Mouse (Mus musculus): ENCODE measurements around the gene Osbpl2.
"Not testable (repeated sequence)": the region's sequence is repeated elsewhere in the genome, so short reads cannot be mapped to it uniquely, and the experiment has no call there.

The Osbpl2 gene

DNA sequence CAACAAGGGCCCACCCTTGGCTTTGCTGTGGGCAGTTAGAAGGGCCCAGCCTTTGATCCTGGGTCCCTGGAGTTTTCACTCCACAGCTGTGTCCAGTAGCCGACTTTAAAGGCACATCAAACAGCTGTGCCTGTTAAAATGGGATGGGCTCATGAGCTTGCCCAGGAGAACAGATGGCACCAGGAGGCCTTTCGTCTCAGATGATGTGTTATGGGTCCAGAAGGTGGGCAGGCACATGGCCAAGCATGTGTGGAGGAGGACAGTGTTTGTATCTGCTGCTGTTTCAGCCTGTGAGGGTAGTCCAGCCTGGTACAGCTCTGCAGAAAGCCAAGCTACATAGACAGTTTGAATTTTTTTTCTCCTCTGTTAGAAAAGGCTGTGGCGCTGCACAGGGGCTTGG is 35.7 kb downstream of the Osbpl2 start:
- DNase-seq (ENCODE audit: low read depth, low spot score), result no peak

DNA sequence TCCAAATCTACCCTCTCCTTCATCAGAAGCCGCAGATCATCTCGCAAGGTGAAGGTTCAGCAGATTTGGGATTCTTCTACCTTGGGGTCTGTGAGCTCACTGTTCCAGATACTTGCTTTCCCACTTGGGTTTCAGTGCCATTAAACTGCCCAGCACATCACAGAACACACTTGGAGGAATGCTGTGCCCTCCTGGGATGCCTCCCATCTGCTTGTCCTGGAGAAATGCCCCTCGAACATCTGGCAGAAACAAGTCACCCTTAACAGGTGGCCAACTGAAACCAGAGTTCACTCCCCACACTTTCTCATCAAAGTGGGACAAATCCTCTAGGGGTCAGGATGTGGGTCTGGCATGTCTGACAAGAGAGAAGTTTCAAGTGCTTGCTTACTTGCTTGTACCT is 39.5 kb downstream of the Osbpl2 start:
- no peak for DNase-seq (ENCODE audit: low read depth, low spot score)

DNA sequence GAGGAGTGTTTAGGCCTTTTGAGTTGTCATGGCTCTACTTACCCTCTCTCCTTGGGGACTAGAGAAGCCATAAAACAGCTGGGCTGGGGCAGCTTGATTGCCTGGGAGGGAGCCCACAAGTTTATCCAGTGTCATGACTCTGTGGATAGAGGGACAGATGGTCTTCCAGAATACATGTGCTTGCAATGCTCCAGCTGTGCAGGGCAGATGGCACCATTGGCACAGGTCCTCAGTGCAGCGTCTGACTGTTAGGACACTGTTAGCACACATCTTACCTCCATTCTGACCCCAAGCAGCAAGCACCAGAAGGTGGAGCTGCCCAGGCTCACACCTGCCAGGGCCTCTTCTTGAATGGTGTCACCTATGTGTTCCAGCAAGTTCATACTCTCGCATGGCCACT is 46.7 kb downstream of the Osbpl2 start:
- no peak for DNase-seq (ENCODE audit: low read depth, low spot score)

DNA sequence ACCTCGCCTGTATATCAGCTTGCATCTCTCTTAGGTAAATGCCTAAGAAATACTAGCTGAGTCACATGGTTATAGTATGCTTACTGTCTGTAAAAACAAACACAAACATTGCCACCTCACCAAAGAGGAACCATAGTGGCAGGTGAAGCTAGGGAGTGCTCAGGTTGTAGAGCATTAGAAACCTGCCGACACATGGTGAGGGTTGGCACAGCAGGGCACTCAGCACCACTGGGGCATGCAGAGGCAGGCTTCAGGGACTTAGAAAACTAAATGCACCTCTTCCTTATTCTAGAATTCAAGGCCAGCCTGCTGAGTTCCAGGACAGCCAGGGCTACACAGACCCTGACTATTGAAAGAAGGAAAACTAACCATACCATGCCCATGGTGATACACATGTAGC is 47.8 kb downstream of the Osbpl2 start:
- DNase-seq (ENCODE audit: low read depth, low spot score), result no peak

DNA sequence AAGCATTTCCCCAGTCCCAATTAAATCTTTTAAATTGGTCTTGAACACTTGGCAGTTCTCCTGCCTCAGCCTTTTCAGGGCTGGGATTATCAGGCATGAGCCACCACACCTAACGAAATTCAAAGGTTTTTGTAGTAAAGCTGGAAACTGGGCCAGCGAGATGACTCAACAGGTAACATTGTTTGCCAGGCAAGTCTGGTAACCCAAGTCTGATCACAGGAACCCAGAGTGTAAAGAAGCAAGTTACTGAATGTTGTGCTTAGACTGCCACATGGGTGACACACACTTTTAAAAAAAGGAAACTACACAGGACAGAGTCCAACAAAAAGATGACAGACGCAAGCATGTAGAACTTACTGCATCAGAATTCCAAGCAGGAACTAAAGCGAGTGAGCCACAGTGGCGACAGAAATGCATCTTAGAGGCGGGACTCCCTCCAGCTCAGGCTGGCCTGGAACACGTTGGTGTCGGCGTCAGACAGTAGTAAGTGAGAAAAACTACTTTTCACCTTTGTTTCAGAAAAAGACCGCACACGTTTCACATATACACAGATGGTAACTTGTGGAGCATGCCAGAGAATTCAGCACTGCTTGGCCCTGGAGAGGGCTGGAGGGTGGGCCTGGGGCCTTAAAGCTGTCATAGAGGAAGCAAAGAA is 51.2 kb downstream of the Osbpl2 start:
- no peak for DNase-seq (ENCODE audit: low read depth, low spot score)

DNA sequence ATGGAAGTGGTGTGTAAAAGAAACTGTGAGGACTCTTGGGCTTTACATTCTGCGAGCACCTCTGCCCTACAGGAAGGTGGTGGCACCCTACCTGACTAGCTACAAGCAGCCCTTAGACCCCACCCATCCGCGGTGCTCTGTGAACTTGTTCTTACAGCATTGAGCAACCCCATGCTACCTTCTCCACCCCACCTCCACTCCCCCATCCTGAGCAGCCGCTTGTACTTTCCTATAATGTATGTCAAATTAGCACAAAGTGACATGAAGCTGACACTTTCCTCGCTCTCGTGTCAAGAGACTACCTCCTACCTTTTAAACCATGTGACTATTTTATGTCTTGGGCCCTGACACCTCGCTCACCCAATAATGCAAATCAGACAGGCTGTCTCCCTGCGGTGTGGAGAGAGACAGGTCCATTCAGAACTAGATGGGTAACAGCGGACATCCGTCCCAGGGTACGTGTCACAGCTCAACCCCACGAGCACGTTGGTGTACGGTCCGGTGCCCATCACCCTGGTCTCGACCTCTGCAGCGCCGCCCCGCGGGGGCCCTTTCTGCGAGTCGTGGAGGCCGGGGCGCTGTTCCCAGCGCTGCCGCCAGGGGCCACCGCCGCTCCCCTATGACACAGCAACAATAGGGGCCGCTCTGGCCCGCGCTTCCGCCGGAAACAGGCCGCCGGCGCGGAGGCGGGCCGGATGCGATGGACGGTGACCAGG is 51.9 kb downstream of the Osbpl2 start, which contains the start of gene Adrm1:
Gene Adrm1, plus strand, starts transcription at position 680 of the 716 bp plus-strand sequence.
- peak; percentile 96 for DNase-seq (ENCODE audit: low read depth, low spot score)

DNA sequence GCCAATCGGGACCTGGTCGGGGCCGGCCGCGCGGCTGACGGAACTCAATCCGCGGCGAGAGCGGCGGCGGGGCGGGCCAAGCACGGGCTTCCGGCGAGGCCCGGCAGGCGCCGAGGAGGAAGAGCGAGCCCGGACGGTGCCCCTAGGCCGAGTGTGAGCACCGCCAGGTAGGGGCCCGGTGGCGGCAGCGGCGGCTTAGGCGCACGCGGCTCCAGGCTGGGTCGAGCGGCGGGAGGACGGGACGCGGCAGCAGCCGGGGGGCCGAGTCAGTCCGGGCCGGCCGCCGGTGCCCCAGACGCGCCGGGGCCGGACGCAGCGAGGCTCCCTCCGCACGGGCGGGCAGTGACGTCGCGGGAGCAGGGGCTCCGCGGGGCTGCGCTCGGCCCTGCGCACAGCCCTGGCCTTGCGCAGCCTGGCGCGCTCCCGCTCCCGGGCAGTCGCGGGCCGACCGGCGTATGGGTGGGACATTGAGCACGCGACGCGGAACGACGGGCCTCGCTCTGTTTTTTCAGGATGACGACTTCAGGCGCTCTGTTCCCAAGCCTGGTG is 52.5 kb downstream of the Osbpl2 start:
- DNase-seq (ENCODE audit: low read depth, low spot score), result peak; percentile 4

DNA sequence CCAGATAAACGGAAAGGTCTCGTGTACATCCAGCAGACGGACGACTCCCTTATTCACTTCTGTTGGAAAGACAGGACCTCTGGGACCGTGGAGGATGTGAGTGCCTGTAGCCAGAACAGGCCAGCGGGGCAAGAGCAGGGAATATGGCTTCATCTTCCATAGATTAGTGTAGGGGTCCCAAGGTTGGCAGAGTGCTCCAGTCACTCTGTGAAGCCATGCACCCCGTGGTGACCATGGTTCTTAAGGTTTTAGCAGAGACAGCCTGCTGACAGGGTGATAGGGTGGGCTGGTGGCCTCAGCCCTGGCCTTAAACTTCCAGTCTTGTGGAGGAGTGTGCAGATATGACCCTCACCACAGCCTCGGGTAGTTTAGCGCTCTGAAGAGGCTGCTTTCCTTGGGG is 53.0 kb downstream of the Osbpl2 start:
- DNase-seq (ENCODE audit: low read depth, low spot score), result no peak

DNA sequence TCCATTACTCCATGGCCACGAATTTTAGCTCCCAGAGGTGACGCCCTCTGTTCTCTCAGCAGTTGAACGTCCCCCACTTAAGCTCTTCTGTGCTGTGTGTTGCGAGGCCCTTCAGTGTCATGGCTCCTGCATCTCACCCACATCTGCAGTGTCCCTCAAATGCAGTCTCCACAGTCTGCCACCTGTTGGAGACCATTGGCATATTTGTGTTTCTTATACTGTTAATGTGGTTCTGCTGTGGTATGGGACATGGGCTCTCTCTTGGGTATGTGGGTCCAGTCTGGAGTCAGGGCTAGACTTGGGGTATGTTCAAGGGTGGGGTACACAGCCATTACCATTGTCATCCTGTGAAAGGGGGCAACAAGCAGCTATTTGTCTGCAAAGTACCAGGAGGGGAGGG is 54.1 kb downstream of the Osbpl2 start:
- no peak for DNase-seq (ENCODE audit: low read depth, low spot score)

DNA sequence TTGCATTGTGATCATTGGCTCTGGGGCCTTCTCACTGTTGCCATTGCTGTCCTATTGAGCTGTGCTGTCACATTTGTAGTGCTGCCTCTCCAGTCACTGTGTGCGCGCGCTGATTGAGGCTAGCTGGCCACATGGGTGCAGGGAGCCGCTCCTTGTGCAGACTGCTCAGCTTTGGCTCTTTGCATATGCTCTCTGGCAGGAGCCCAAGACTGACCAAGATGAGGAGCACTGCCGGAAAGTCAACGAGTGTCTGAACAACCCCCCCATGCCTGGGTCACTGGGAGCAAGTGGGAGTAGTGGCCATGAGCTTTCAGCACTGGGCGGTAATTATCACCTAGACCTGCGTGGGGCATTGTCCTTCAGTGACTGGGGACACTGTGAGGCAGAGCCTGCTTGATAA is 54.6 kb downstream of the Osbpl2 start:
- not testable (repeated sequence) for DNase-seq (ENCODE audit: low read depth, low spot score)

DNA sequence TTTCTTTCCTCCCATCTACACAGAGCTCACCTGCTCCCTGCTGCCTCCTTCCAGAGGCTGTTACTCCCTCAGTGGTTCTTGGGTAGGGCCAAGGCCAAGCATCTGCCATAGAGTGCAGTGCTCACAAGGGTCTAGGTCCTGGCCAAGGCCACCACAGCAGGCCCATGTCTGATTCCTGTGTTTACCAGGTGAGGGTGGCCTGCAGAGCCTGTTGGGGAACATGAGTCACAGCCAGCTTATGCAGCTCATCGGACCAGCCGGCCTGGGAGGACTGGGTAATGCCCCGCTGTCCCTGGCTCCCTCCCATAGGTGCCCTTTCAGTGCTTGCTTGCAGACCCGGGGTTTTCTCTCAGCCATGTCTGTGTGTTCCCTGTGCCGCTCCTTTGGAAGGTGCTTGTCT is 55.0 kb downstream of the Osbpl2 start:
- DNase-seq (ENCODE audit: low read depth, low spot score), result no peak

DNA sequence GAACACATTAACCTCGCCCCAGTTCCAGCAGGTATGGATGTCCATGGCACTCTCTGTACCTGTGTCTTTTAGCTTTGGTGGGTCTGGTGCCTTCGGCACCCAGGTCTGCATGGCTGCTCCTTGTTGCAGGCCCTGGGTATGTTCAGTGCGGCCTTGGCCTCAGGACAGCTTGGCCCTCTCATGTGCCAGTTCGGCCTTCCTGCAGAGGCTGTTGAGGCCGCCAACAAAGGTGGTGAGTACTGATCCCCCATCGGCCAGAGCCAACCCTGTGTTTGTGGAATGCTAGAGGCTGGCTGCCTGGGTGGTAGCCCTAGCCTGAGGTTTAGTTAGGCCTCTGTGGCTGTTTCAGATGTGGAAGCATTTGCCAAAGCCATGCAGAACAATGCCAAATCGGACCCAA is 56.6 kb downstream of the Osbpl2 start:
- DNase-seq (ENCODE audit: low read depth, low spot score), result no peak

DNA sequence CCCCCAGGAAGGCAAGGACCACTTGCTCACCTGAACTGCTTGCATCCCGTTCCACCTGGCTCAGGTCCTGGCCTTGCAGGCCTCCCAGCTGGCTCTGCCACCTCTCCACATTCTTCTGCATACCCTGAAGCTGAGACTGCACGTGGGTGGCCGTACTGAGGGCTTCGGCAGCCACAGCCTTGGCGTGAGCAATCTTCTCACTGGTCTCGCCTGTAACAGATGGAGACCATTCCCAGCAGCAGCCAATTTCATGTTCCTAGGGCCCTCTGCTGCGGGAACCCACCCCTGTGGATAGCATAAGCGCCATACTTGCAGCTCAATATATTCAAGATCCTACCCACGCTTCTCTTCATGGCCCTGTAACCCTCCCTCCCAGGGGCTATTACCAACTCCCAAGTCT is 62.4 kb downstream of the Osbpl2 start:
- DNase-seq (ENCODE audit: low read depth, low spot score), result no peak

DNA sequence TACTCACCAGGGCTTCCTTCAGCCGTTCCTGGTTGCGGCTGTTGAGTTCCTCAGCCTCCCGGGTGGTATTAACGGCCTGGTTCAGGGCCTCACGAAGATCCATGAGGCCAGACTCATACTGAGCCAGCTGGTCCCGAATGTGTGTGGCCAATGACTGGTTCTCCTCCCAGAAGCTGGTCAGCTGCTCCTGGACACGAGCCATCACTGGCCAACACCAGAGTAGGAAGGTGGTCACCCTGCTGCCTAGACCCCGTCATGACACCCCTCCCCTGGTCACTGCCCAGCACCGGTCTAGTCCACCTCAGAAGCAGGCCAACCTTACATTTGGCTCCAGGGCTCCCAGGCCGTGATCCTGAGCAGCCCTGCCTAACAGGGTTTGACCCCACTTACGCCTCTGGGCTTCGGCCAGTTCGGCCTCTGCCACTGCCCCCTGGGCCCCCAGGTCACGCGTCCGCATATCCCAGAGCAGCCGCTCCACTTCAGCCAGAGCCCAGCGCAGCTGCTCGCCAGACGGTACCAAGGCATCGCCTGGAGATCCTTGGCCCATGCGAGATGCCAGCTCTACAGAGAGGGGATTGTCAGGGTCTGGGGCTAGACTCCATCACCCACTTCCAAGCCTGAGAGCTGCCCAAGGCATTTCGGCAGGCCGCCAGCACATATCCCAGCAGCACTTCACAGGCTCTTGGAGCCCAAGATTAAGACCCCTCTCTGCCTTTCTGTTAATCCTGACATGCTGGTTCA is 65.1 kb downstream of the Osbpl2 start:
- no peak for DNase-seq (ENCODE audit: low read depth, low spot score)

DNA sequence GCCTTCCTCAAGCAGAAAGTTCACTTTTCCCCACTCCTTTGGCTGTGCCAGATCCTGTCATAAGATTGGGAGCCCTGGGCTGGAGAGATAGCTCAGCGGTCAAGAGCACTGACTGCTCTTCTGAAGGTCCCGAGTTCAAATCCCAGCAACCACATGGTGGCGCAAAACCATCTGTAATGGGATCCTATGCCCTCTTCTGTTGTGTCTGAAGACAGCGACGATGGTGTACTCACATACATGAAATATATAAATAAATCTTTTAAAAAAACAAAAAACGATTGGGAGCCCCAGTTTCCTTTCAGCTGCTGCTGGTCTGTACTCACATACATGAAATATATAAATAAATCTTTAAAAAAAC is 65.6 kb downstream of the Osbpl2 start:
- DNase-seq (ENCODE audit: low read depth, low spot score), result no peak

DNA sequence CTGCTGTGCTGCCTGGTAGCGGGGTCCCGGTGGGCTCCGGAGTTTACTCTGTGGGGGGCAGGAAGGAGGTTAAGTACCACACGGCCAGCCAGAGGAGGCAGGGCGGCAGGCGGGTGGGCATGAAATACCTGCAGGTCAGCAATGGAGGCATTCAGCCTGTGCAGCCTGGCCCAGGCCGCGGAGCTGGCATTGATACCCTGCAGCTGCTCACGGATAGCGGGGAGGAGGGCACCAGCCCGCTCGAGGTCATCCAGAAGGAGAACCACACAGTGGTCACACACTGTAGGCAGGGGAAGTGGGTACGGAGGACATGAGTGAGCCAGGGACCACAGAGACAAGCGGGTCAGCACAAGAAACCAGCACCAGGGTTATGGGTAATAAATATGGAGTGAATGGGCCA is 66.6 kb downstream of the Osbpl2 start:
- DNase-seq (ENCODE audit: low read depth, low spot score), result no peak

DNA sequence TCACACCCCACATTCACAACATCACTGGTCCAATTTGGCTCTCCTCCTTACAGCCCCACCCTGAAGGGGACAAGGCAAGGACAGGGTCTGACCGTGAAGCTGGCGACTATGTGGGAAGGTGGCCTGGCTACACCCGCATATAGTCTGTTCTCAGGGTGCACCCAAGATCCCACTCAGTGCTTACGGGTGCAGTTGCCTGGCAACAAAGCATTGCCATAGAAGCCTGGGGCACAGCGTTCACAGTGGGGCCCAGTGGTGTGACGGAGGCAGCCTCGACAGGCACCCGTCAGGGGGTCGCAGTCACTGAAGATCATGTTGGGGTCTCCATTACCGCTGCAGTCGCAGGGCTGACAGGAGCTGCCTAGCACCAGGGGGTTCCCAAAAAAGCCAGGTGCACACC is 68.3 kb downstream of the Osbpl2 start:
- no peak for DNase-seq (ENCODE audit: low read depth, low spot score)

DNA sequence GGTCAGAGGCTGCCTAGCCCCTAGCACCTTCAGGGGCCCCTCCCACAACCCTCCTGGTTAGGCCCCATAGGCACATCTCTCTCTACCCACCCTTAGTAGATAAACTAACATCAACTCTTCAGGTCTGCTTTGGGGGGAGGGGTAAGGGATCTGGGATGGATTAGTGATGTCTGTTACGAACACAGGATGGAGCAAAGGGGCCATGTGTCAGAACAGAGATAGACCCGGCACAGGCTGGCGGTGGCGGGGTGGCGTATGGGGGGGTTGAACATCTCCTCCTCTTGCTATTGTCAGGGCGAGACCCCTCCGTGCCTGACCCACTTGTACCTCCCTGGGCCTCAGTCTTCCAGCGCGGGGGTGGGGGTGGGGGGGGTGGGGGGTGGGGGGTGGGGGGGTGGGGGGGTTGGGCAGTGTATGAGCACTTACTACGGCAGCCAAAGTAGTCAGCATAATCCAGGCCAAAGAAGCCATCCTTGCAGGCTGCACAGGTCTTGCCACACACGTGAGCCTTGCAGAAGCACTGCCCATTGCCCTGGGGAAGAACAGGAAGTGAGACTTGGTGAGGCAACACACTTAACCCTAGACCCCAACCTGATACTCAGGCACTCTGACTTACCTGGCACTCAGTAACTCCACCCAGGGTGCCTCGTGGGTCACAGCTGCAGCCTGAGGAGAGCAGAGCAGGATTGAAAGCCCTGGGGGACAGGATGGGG is 77.7 kb downstream of the Osbpl2 start:
- DNase-seq (ENCODE audit: low read depth, low spot score), result no peak

DNA sequence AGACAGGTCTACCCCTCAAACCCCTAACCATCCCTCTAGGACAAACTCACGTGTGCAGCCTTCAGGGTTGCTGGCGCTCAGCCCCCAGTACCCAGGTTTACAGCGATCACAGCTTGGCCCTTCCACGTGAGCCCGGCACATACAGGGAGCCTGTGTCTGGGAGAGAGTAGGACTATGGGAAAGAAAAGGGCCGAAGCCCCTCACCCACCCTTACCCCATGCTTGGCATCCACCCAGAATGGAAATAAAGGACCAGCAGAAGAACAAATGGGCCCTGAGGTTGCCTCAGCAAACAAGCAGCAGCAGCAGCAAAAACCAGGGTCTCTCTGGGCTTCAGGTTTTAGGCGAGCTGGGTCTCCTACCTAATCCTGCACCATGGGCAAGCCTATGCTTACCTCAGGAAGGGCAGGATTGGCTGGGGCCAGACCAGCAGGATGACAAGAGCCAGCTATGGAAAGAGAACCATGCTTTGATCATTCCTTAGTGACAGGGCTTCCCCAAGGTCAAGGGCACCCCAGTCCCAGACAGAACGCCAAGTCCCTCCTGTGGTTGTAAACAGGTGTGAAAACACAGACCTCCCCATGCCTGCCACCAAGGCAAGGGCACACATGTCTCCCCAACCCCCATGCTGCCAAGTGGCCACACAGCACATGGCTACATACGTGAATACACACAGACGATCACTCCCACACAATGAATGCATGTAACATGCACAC is 78.4 kb downstream of the Osbpl2 start:
- DNase-seq (ENCODE audit: low read depth, low spot score), result no peak

DNA sequence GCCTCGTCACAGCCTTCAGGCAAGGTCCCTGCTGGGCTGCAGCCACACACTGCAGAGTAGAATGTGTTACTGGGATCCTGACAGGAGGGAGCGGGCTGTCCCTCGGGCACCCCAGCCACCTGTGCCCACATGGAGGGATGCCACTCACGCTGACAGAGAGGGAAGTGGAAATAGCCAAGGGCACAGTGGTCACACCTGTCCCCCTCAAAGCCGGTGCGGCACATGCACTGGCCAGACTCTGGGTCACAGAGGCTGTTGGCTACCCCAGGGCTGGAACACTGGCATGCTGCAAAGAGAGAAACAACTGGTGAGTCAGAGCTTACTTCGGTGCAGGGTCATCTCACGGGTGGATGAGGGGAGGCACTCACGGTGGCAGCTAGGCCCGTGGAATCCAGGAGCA is 79.7 kb downstream of the Osbpl2 start:
- DNase-seq (ENCODE audit: low read depth, low spot score), result no peak

DNA sequence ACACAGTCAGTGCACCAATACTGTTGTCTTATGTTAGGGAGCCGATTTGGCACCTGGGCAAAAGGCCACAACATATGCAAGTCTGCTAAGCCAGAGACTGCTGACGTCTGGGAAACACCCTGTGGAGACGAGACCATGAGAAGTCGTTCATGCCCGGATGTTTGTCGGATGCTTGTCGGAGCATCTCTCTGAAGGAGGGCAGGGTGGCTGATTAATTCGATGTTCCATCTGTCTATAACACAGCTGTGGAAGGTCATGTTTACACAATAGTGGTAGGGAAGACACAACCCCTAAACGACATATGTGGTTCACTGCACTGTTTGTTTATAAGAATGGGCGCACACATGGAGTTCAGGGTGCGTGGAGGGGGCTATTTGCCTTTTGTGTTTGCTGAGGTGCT is 81.6 kb downstream of the Osbpl2 start:
- DNase-seq (ENCODE audit: low read depth, low spot score), result no peak
